Mouse (Mus musculus): ENCODE measurements at regions not wholly inside any gene's neighbourhood (a gene's known extent, or its start where the extent isn't known, plus 50 kb on each side); places are given as distances from the start of the nearest gene placed in this dataset.

- no peaks in the 10 kb centered on the region for H3K9me3 ChIP-seq (replicated peaks)
- H3K4me3 ChIP-seq, result no peak overlapping the region
- peaks cover 8% of the 10 kb centered on the region for H3K4me1 ChIP-seq
- H3K36me3 ChIP-seq (ENCODE audit: poor library complexity, severe bottlenecking), result no peaks in the 10 kb centered on the region
- no peak for ATAC-seq
- H3K27ac ChIP-seq, result no peak overlapping the region
- H3K4me2 ChIP-seq, result no peak overlapping the region
- H3K27me3 ChIP-seq, result no peaks in the 10 kb centered on the region
- H3K9ac ChIP-seq, result no peak overlapping the region
- WGBS, result 83% methylated on average over 4 of the region's 4 CpGs
These were observed 292.4 kb downstream of the Klf6 start for GRCm38 (mm10) chr13:6153657-6154056.

- Histone ChIP-seq H3K4me2 (no peak overlapping the region), H3K9me3 (replicated peaks) (no peaks in the 10 kb centered on the region), H3K27ac (no peak overlapping the region), H3K9ac (no peak overlapping the region), H3K4me3 (no peak overlapping the region), H3K4me1 (peaks cover 17% of the 10 kb centered on the region), H3K27me3 (no peaks in the 10 kb centered on the region), H3K36me3 (ENCODE audit: poor library complexity, severe bottlenecking) (no peaks in the 10 kb centered on the region)
- no peak for ATAC-seq
- WGBS, result 78% methylated on average over 4 of the region's 4 CpGs
These were observed 294.9 kb downstream of the Klf6 start for GRCm38 (mm10) chr13:6156191-6156590.

DNA sequence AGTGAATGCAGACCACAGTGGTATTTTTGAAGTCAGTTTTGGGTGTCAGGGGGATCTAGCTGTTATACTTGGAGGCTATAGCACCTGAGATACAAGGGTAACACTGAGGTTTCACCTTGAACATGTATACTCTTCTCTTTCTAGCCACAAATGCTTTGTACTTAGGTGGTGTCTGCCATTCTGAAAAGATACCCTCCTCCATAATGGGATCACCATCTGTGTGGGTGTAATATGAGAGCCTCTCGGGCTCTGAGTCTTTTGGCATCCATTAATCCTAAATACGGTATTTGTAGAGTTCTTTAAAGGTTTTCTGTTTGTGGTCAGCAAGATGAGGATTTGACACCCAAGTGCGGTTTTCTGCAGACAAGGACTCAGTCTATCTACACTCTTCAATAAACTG, 295.7 kb downstream of the Klf6 start:
- no peak; the same call in 1 of the 2 replicates for ATAC-seq
- WGBS, result 42% methylated on average over 3 of the region's 3 CpGs

DNA sequence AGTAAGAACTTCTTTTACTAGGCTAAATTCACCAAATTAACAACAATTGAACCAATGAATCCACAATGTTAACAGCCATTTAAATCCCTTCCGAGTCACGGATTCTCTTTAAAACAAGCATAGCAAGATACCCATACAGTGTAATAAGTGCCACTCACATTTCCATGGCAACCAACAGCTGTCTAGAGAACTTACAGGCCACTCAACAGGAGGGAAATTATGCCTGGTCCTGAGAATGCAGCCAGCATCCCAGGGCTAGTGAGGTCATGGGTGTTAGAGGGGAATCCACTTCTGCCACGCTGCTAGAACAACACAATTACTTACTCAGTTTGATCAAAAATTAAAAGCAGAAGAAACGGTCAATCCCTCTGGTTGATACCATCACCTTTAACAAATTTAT, 296.7 kb downstream of the Klf6 start:
- H3K27ac ChIP-seq, result no peak overlapping the region
- peaks cover 17% of the 10 kb centered on the region for H3K4me1 ChIP-seq
- peak; percentile 81; the same call in 1 of the 2 replicates for ATAC-seq
- H3K9ac ChIP-seq, result no peak overlapping the region
- H3K36me3 ChIP-seq (ENCODE audit: poor library complexity, severe bottlenecking), result no peaks in the 10 kb centered on the region
- H3K4me2 ChIP-seq, result no peak overlapping the region
- 9% methylated on average over 4 of the region's 4 CpGs for WGBS
- no peak overlapping the region for H3K4me3 ChIP-seq
- H3K27me3 ChIP-seq, result no peaks in the 10 kb centered on the region
- H3K9me3 ChIP-seq (replicated peaks), result no peaks in the 10 kb centered on the region

More for the DNA sequence above, 295.7 kb downstream of the Klf6 start:
- Histone ChIP-seq H3K36me3 (ENCODE audit: poor library complexity, severe bottlenecking) (no peaks in the 10 kb centered on the region), H3K27ac (no peak overlapping the region), H3K4me3 (no peak overlapping the region), H3K27me3 (no peaks in the 10 kb centered on the region), H3K4me2 (no peak overlapping the region), H3K9me3 (replicated peaks) (no peaks in the 10 kb centered on the region), H3K9ac (no peak overlapping the region), H3K4me1 (peaks cover 17% of the 10 kb centered on the region)

DNA sequence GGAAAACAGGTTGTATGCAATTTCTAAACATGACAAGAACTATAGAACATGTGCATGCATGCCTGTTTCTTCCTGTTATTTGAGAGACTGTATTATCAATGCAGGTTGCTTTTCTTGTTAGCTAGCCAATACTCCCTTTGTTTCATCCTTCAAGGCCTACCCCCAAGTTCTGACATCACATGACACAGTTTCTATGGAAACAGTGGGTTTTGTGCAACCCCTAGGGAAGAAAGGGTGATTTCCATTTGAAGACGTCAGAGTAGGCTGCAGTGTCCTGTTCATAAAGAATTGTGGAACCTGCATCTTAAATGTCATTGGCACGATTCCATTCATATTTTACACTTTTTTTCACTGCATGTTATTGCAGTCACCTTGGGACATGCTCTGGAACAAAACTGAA, 298.1 kb downstream of the Klf6 start:
- H3K27me3 ChIP-seq, result no peaks in the 10 kb centered on the region
- WGBS, result 24% methylated on average over 2 of the region's 2 CpGs
- H3K36me3 ChIP-seq (ENCODE audit: poor library complexity, severe bottlenecking), result no peaks in the 10 kb centered on the region
- peak; percentile 73 for ATAC-seq
- H3K27ac ChIP-seq, result no peak overlapping the region
- no peaks in the 10 kb centered on the region for H3K9me3 ChIP-seq (replicated peaks)
- H3K4me1 ChIP-seq, result peaks cover 17% of the 10 kb centered on the region
- no peak overlapping the region for H3K4me3 ChIP-seq
- H3K9ac ChIP-seq, result no peak overlapping the region
- no peak overlapping the region for H3K4me2 ChIP-seq

DNA sequence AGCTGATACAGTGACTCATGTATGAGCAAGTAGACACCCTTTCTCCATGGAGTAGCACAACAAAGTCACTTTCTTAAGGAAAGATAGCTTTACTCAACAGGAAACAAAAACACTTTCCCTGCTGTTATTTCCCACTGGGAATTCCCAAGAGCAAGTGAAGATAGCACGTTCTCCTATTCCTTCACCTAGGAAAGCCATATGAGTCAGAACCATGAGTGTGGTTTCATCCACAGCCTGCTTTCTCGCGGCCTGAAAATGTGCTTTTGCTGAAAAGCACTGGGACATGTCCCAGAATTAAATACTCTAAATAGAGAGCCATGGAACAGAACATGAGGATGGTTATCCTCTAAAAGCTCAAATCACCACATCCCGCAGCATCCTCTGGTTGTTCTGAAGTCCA, 304.6 kb downstream of the Klf6 start:
- Histone ChIP-seq H3K27ac (no peak overlapping the region), H3K4me1 (no peaks in the 10 kb centered on the region), H3K36me3 (ENCODE audit: poor library complexity, severe bottlenecking) (no peaks in the 10 kb centered on the region), H3K4me2 (no peak overlapping the region), H3K9me3 (replicated peaks) (no peaks in the 10 kb centered on the region), H3K27me3 (no peaks in the 10 kb centered on the region), H3K4me3 (no peak overlapping the region), H3K9ac (no peak overlapping the region)
- no peak for ATAC-seq
- WGBS, result 91% methylated on average over 4 of the region's 4 CpGs

- Histone ChIP-seq H3K4me2 (no peak overlapping the region), H3K4me3 (no peak overlapping the region), H3K27me3 (no peaks in the 10 kb centered on the region), H3K9ac (no peak overlapping the region), H3K36me3 (ENCODE audit: poor library complexity, severe bottlenecking) (no peaks in the 10 kb centered on the region), H3K4me1 (no peaks in the 10 kb centered on the region), H3K9me3 (replicated peaks) (no peaks in the 10 kb centered on the region), H3K27ac (no peak overlapping the region)
- 88% methylated on average over 1 of the region's 1 CpGs for WGBS
- ATAC-seq, result no peak
These were observed 305.9 kb downstream of the Klf6 start for GRCm38 (mm10) chr13:6167055-6167761.

- H3K27ac ChIP-seq, result no peak overlapping the region
- no peaks in the 10 kb centered on the region for H3K36me3 ChIP-seq (ENCODE audit: poor library complexity, severe bottlenecking)
- no peak overlapping the region for H3K4me3 ChIP-seq
- ATAC-seq, result no peak
- no peak overlapping the region for H3K4me2 ChIP-seq
- H3K27me3 ChIP-seq, result no peaks in the 10 kb centered on the region
- H3K9ac ChIP-seq, result no peak overlapping the region
- no peaks in the 10 kb centered on the region for H3K9me3 ChIP-seq (replicated peaks)
- H3K4me1 ChIP-seq, result no peaks in the 10 kb centered on the region
These were observed 311.8 kb downstream of the Klf6 start for GRCm38 (mm10) chr13:6173095-6173494.

DNA sequence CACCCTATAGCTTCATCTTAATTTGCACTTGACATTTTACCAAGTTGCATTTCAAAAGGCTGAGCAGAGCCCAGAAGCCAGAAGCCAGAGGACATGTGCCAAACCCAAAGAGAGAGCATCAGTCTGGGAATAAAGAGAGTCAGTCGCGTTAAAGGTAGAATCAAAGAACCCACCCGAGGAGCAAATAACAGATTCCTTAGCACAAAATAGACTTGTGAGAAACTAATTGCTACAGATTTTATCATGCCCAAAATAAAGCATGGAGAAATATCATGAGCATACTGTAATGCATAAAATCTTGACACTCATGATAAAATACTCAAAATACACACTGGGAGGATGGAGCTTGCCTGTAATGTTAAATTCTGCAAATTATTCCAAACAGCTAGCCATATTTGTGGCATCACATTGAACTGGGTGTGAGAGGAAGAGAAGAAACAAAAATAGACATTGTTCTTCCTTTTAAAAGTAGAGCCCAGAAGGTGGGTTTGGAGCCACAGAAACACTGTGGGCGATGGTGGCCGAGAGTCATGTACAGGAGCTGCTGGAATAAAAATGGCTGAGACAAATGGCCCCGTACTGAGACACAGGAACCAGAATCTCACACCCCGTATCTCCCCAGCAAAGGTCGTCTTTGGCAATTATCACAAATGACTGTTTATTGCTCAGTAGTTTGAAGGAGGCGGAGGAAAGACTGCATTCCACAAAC, 317.2 kb downstream of the Klf6 start:
- Histone ChIP-seq H3K4me1 (no peaks in the 10 kb centered on the region; the same call in 1 of the 2 replicates), H3K4me3 (no peak overlapping the region), H3K36me3 (ENCODE audit: poor library complexity, severe bottlenecking) (no peaks in the 10 kb centered on the region), H3K9ac (no peak overlapping the region), H3K27ac (no peak overlapping the region), H3K9me3 (replicated peaks) (no peaks in the 10 kb centered on the region), H3K27me3 (no peaks in the 10 kb centered on the region), H3K4me2 (no peak overlapping the region)
- ATAC-seq, result peak; percentile 59; the same call in 1 of the 2 replicates
- 63% methylated on average over 9 of the region's 9 CpGs for WGBS

DNA sequence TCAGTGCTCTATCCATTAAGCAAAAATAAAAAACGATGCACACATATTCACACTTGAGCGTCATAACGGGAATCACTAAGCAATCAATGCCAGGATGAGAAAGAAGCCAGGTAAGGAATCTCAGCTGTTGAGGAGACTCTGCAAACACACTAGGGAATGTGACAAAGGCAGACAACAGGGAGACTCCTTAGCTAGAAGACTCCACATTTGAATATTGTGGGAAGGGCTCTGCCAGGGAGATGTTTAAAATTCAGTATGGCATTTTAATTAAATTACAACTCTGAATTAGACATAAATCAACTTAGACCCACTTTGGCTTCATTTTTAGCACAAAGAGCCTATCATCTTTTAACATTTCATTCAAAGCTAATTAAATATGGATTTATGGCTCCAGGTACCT, 327.9 kb downstream of the Klf6 start:
- no peak overlapping the region for H3K4me3 ChIP-seq
- no peaks in the 10 kb centered on the region for H3K9me3 ChIP-seq (replicated peaks)
- no peak overlapping the region for H3K4me2 ChIP-seq
- no peaks in the 10 kb centered on the region for H3K36me3 ChIP-seq (ENCODE audit: poor library complexity, severe bottlenecking)
- no peak; the same call in 1 of the 2 replicates for ATAC-seq
- peaks cover 21% of the 10 kb centered on the region for H3K4me1 ChIP-seq
- no peaks in the 10 kb centered on the region for H3K27me3 ChIP-seq
- no peak overlapping the region for H3K9ac ChIP-seq
- 76% methylated on average over 3 of the region's 3 CpGs for WGBS
- no peak overlapping the region for H3K27ac ChIP-seq

- Histone ChIP-seq H3K36me3 (ENCODE audit: poor library complexity, severe bottlenecking) (no peaks in the 10 kb centered on the region), H3K9me3 (replicated peaks) (no peaks in the 10 kb centered on the region), H3K4me3 (no peak overlapping the region), H3K27ac (no peak overlapping the region), H3K27me3 (no peaks in the 10 kb centered on the region), H3K4me1 (peaks cover 25% of the 10 kb centered on the region), H3K9ac (no peak overlapping the region), H3K4me2 (no peak overlapping the region)
- ATAC-seq, result no peak
- WGBS, result 46% methylated on average over 7 of the region's 7 CpGs
These were observed 328.3 kb downstream of the Klf6 start for GRCm38 (mm10) chr13:6189566-6189965.

DNA sequence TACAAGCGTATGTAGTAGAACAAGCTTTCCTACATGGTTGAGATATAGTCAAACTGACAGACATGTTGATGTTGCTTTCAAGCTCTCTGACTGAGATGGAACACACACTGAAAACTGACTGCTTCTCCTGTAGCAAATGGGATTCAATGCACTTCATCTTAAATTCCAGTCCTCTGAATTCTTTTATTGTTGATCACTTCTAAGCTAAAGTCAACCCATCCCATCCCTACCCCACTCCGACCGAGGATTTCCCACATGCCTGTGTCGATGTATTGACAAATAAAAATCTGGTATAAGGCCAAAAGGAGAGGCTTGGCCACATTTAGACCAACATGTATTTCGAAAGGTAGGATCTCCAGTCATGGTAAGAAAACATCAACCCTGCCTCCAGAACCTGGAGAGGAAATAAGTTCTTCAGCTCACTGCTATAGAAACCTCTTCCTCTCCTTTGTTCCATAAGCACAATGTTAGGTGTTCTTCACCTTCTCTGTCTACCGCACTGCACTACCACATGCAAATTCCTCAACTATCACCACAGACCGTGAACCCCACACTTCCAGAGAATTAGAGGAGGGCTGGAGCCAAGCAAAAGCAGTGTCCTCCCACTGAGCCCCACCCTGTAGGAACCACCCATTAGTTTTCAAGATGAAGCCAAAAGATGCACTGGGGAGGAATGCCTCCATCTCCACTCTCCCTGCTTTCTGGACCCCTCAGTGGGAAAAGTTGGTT, 330.1 kb downstream of the Klf6 start:
- Histone ChIP-seq H3K9ac (no peak overlapping the region), H3K4me1 (peaks cover 25% of the 10 kb centered on the region), H3K27me3 (no peaks in the 10 kb centered on the region), H3K9me3 (replicated peaks) (no peaks in the 10 kb centered on the region), H3K4me3 (no peak overlapping the region), H3K27ac (no peak overlapping the region), H3K36me3 (ENCODE audit: poor library complexity, severe bottlenecking) (no peaks in the 10 kb centered on the region), H3K4me2 (no peak overlapping the region)
- no peak for ATAC-seq
- 88% methylated on average over 7 of the region's 7 CpGs for WGBS

All from forebrain, embryonic 13.5 days (tissue).